Mouse (Mus musculus) ovary, adult 18-20 months (tissue): ENCODE measurements around the gene Abtb2.

Experiments used
- DNase-seq: peaks from one replicate; pipeline ENCODE4 v3.0.0; 2022; ENCODE audit warnings: low spot score, mixed read lengths

The Abtb2 gene

GRCm38 (mm10) chr2:103584093-103584492 lies 18.0 kb downstream of the Abtb2 start:
- no peak for DNase-seq

GRCm38 (mm10) chr2:103586423-103586822 lies 20.3 kb downstream of the Abtb2 start:
- no peak for DNase-seq

GRCm38 (mm10) chr2:103588776-103589175 lies 22.7 kb downstream of the Abtb2 start:
- DNase-seq, result no peak

GRCm38 (mm10) chr2:103589400-103589799 lies 23.3 kb downstream of the Abtb2 start:
- DNase-seq, result no peak

- DNase-seq, result no peak
These were observed 24.5 kb downstream of the Abtb2 start for GRCm38 (mm10) chr2:103590645-103591044.

GRCm38 (mm10) chr2:103591742-103592590 lies 25.9 kb downstream of the Abtb2 start:
- DNase-seq, result peak; percentile 48

GRCm38 (mm10) chr2:103592591-103592929 lies 26.4 kb downstream of the Abtb2 start:
- no peak for DNase-seq

- peak; percentile 25 for DNase-seq
These were observed 28.5 kb downstream of the Abtb2 start for GRCm38 (mm10) chr2:103594592-103595011.

- no peak for DNase-seq
These were observed 29.0 kb downstream of the Abtb2 start for GRCm38 (mm10) chr2:103595028-103595651.

GRCm38 (mm10) chr2:103599296-103599695 lies 33.2 kb downstream of the Abtb2 start:
- no peak for DNase-seq

- no peak for DNase-seq
These were observed 34.2 kb downstream of the Abtb2 start for GRCm38 (mm10) chr2:103600165-103600891.

- DNase-seq, result no peak
These were observed 35.0 kb downstream of the Abtb2 start for GRCm38 (mm10) chr2:103601126-103601525.

- no peak for DNase-seq
These were observed 35.4 kb downstream of the Abtb2 start for GRCm38 (mm10) chr2:103601531-103601930.

GRCm38 (mm10) chr2:103603209-103603608 lies 37.1 kb downstream of the Abtb2 start:
- no peak for DNase-seq

GRCm38 (mm10) chr2:103603869-103604268 lies 37.8 kb downstream of the Abtb2 start:
- no peak for DNase-seq

- DNase-seq, result no peak
These were observed 39.8 kb downstream of the Abtb2 start for GRCm38 (mm10) chr2:103605805-103606498.

- no peak for DNase-seq
These were observed 41.8 kb downstream of the Abtb2 start for GRCm38 (mm10) chr2:103607926-103608325.

GRCm38 (mm10) chr2:103608947-103609346 lies 42.8 kb downstream of the Abtb2 start:
- no peak for DNase-seq

- DNase-seq, result no peak
These were observed 43.4 kb downstream of the Abtb2 start for GRCm38 (mm10) chr2:103609499-103609898.

GRCm38 (mm10) chr2:103610831-103611535 lies 44.9 kb downstream of the Abtb2 start:
- DNase-seq, result no peak

GRCm38 (mm10) chr2:103613865-103614264 lies 47.8 kb downstream of the Abtb2 start:
- no peak for DNase-seq

GRCm38 (mm10) chr2:103615028-103615427 lies 48.9 kb downstream of the Abtb2 start:
- DNase-seq, result no peak
